Mouse (Mus musculus) hindbrain, embryonic 10.5 days (tissue): ENCODE measurements around the gene Abat. TPM values are rescaled to one million over a fixed set of nuclear protein-coding genes. Genes with fewer than 3 reads are reported as not detected.

Source experiments
- polyA plus RNA-seq: library from polyadenylated mRNA; unstranded; fragments of >200 nt; fragmentation: Nextera tagmentation; extraction: Ambion mirVana; gene quantifications from 2 replicates; pipeline ENCODE4 v1.2.1, GENCODE M21; 2016

The Abat gene
- polyA plus RNA-seq, 1 experiment from 2014 or later: 27.2 TPM

Other genes starting within 250 kb of the Abat start
- gene Tmem114, start 88.3 kb upstream of the Abat start, polyA plus RNA-seq: 0.19 TPM in 1 of 2 replicates, not detected in the other
- 24.0 and 26.0 TPM in 2 replicates for gene Mettl22, start 42.6 kb upstream of the Abat start, polyA plus RNA-seq
- 45.3 and 48.9 TPM in 2 replicates for gene Pmm2, start 124.2 kb downstream of the Abat start, polyA plus RNA-seq
- gene Tmem186, start 124.3 kb downstream of the Abat start, polyA plus RNA-seq: 22.8 and 23.8 TPM in 2 replicates
- gene Carhsp1, start 158.7 kb downstream of the Abat start, polyA plus RNA-seq: 187 and 235 TPM in 2 replicates
- not detected in 2 replicates for gene Gm5767, start 167.3 kb downstream of the Abat start, polyA plus RNA-seq